Mouse (Mus musculus) forelimb bud, embryonic 11.5 days (tissue): ENCODE measurements around the gene Rhbdd1.

Experiments used
- DNase-seq: peaks from one replicate; pipeline ENCODE4 v3.0.0-alpha.2; 2012; ENCODE audit warnings: low read depth, low spot score

Gene Rhbdd1

DNA sequence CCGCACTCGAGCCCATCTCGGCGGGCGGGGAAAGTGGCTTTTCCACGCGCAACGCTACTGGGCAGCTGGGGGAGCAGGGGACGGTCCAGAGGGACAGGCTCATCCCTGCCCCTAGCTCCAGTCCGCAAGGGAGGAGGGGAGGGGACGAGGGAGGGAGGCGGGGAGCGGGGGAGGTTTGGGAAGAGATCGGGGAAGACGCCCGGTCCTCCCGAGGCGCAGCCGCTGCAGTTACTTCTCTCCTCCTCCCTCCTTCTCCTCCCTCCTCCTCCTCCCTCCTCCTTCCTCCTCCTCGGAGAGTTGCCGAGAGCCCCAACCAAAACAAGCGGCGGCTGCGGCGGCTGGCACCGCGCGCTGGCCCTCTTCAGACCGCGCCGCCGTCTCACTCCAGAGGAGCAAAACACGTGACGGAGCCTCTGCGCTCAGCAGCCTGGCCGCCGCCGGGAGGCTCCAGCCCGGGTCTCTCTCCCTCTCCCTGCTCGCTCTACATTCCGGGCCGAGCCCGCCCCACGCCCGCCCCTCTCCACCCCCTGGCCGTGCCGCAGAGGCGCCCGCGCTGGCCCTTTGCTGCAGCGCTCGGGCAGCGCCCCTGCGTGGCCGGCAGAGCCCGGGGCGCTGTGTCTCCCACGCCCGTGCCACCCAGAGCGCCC, 25.0 kb upstream of the Rhbdd1 start, which contains the start of gene Irs1:
Irs1 (minus strand) TSS at position 266 of the 647 bp plus-strand sequence.
- DNase-seq: peak; percentile 87

DNA sequence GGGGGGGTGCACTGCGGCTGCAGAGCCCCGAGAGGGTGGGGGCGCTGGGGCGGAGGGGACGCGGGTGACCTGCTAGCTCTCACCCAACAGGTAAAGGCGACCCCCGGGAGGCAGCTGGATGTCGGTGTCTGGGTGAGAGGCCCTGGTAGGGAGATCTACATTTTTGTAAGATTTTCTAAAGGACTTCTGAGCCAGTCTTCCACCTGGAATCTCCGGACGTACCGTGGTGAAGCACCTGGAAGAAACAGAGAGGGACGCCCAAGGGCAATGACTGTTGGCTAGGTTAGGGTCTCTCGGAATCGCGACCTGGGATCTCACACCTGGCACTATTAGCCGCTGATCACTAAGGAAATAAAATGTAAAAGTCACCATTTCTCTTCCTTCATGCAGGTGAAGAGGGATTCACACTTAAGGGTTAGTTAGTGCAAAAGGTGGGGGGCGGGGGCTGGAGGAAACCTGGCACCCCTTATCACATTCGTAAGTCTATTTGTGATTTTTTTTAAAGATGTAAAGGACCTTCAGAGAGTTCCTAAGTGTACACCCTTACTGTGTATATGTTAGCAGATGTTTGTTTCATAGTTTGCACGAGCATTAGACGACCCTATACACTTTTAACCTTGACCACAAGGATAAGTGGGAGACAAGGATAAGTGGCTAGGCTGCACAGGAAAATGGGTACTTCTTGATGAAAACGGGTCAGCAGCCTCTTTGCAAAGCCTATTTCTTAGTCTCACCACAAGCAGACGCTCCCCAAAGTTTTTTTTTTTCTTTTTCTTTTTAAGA, 24.1 kb upstream of the Rhbdd1 start:
- no peak for DNase-seq

DNA sequence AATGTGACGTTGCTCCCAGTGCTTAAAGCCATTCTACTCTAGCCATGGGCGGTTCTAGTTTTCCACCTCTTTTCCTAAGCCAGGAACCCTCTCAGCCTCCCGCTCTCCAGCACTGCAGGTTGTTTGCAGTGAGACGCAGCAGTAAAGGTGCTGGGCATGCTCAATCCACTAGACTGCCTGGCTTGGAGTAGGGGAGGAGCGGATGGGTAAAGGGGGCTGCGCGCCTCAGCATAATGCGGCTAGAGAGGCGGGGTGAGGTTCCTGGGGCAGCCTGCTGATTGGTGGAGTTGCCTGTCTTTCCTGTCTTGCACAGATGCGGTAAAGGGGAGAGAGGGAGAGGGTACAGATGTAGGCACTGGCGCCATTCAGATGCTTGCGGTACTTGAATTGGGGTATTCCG, 23.5 kb upstream of the Rhbdd1 start:
- DNase-seq: peak; percentile 82

- DNase-seq: no peak
These were observed 22.1 kb upstream of the Rhbdd1 start for GRCm38 (mm10) chr1:82294102-82294501.

DNA sequence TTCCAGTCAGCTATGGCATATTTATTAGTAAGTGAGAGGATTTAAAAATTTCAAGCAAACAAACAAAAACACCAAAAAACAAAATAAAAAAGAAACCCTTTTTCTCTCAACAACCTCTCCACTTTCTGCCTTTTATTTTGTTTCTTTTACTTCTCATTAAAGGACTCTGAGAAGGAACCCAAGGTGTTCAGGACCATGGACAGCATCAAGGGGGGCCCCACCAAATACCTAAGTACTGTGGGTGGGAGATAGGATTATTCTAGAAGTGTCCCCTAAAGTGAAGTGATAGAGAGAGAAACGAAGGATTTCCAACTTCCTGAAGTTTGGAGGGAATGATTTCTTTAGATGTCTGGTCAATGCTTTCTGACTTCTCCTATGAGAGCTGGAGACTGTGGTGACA, 17.7 kb upstream of the Rhbdd1 start:
- no peak for DNase-seq

- no peak for DNase-seq
These were observed 11.8 kb upstream of the Rhbdd1 start for GRCm38 (mm10) chr1:82304483-82304882.

- DNase-seq: no peak
These were observed 484 bp downstream of the Rhbdd1 start for GRCm38 (mm10) chr1:82316746-82317126.

- DNase-seq: no peak
These were observed 4.2 kb downstream of the Rhbdd1 start for GRCm38 (mm10) chr1:82320456-82320855.

DNA sequence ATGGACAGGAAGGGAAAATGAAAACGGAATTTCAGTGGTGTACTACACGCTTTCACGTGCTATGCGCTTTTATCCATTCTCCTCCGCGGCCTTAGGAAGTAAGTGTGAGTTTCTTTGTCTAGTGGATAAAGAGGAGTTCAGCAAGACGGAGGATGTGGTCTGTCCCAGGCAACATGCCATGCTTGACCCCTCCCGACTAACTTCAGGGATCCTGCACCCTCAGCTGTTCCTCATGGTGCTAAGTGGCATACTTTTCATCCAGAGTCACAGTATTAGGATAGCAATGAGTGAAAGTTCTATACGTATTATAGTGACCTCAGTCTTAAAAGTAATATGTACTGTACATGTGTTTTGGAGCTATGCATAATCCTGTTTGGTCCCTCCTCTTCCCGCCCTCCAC, 4.6 kb downstream of the Rhbdd1 start:
- DNase-seq: no peak

- DNase-seq: no peak
These were observed 5.2 kb downstream of the Rhbdd1 start for GRCm38 (mm10) chr1:82321441-82321840.

- DNase-seq: no peak
These were observed 8.0 kb downstream of the Rhbdd1 start for GRCm38 (mm10) chr1:82324131-82324785.

DNA sequence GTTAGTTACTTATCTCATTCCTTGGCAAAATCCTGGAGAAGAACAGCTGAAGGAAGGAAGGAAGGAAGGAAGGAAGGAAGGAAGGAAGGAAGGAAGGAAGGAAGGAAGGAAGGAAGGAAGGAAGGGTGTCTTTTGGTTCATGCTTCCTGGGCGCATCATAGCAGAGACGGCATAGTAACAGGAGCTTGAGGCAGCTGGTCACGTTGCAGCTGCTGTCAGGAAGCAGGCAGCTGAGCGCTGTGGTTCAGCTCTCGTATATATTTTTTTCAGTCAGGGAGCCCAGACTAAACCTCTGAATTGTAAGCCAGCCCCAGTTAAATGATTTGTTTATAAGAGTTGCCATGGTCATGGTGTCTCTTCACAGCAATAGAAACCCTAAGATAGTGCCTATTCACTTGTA, 9.9 kb downstream of the Rhbdd1 start:
- no peak for DNase-seq

DNA sequence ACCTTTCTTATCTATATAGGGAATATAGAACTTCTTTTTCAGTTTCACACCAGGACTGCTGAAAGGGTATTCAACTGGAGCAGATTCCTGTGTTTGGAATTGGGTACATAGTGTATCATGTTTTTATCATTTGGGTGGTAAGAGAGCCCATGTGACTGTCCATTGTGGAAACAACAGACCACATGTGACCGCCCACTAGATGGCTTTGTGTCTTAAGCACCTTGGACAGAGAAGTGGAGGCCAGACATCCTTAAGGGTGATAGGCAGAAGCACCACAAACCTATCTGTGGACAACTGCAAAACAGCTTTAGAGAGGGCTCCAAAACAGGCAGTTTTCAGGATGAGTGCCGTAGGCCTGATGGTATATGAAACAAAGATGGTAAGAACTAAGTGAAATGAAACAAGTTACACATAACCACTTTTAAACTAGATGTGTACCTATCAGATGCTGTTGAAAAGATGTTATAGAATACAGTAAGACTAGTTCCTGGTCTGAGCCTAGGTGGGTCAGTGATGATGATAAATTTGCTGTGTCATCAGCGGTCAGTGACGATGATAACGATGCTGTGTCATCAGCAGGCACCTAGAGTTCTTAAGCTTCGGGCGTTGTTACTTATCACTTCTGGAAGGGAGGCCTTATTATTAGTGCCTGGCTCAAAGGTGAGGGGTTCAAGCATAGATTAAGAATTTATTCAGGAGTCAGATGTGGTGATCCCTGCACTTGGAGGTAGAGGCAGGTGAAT, 12.0 kb downstream of the Rhbdd1 start:
- DNase-seq: no peak

- no peak for DNase-seq
These were observed 13.1 kb downstream of the Rhbdd1 start for GRCm38 (mm10) chr1:82329237-82329953.

DNA sequence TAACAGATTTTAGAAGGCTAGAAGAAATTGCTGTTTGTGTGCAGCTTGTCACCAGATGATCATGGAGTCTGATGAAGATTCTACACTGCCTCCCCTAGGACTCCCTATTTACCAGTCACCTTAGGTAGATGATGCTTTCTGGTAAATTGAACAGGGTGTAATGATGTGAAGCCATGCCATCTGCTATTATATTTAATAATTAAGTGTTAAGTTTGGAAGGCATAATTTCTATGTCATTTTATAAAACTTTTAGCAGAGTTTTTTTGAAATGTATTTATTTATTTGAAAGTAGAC, 13.6 kb downstream of the Rhbdd1 start:
- DNase-seq: no peak

DNA sequence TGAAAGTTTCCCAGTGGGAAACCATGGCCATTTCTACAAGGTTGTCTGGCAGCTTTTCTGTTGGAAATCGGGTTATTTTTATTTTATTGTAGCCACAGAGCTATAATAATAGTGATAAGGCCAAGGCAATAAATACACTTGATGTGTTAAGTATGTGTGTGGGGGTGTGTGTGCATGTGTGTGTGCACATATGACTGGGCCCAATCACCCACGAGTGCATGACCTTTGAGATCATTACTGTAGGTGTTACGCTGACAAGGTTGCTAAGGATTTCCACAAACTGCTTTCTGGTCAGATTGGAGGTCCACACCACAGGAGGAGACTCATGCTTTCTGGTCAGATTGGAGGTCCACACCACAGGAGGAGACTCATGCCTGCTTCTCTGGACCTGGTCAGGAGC, 18.3 kb downstream of the Rhbdd1 start:
- no peak for DNase-seq

- no peak for DNase-seq
These were observed 36.8 kb downstream of the Rhbdd1 start for GRCm38 (mm10) chr1:82353089-82353488.

- DNase-seq: no peak
These were observed 37.5 kb downstream of the Rhbdd1 start for GRCm38 (mm10) chr1:82353755-82354154.

GRCm38 (mm10) chr1:82358871-82359647, 42.8 kb downstream of the Rhbdd1 start:
- DNase-seq: no peak

- no peak for DNase-seq
These were observed 43.4 kb downstream of the Rhbdd1 start for GRCm38 (mm10) chr1:82359648-82360026.

- peak; percentile 55 for DNase-seq
These were observed 45.0 kb downstream of the Rhbdd1 start for GRCm38 (mm10) chr1:82361240-82361639.
